Mouse (Mus musculus): ENCODE data around the gene Abi2.
A peak's percentile ranks its signal among the peaks of the same experiment; 100 is the strongest.
"Not testable (repeated sequence)": the region's sequence is repeated elsewhere in the genome, so short reads cannot be mapped to it uniquely, and the experiment has no call there.

The Abi2 gene

DNA sequence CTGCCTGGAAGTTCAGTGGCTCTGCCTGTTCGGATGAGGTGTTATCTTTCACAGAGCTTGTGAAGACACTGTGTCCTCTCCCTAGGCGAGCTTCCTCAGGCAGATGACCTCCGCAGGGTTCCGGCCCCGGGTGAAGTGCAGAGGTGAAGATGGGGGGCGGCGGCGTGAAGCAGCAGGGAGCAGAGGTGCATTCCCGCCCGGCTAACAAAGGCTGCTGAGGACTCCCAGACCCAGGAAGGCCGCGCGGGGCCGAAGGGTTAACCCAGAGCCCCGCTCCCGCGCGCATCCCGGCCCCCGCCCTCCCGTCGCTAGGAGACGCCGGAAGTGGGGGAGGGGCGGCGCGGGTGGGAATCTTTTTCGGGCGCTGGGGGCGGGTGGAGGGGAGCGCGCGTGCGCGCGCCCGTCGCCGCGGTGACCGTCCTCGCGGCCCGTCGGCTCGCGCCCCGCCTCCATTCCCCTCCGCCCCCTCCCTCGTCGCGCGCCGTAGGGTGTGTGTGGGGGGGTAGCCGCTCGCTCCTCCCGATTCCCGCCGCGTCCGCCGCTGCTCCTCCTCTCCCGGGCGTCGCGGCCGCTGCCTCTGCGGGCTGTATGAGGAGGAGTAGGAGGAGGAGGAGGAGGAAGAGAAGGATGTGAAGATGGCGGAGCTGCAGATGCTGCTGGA lies at the start of gene Abi2:
Gene Abi2, plus strand, starts transcription at position 452 of the 661 bp plus-strand sequence.
- peak; percentile 87 for DNase-seq

DNA sequence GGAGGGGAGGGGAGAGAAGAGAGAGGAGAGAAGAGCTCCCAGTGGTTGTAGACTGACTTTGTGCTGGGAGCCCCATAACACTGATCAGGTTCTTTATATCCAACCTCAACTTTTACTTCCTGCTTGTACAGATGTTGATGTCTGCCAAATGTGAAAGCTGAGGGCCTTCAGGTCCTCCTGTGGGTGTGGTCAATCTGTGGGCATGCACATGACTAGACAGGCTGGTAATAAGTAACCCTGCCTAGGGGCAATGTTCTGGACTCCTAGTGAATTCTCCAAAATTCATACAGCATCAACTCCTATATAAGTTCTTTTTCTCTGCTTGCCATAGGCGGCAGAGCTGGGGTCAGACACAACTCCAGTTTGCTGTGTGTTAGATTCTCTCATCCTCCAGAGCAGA lies 47.8 kb upstream of the Abi2 start:
- DNase-seq: no peak

- DNase-seq: no peak
Observed at GRCm38 (mm10) chr1:60376556-60376955, 32.9 kb upstream of the Abi2 start.

DNA sequence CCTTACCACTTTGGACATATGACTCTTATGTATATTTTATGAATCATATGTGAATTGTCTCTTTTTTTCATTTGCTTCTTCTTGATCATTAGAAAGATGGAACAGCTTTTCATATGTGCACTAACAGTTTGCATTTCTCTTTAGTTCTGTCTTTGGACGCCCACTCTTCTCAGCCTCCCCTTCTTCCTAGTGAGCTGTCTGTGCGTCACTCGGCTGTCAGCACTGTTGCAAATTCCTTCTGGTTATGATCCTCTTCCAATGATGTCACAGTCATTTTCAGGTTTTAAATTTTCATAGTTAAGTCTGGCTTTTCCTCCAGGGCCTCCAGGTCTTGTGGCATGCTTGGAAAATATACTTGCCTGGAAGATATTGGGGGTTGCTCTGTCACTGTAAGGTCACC lies 27.5 kb upstream of the Abi2 start:
- DNase-seq: no peak

GRCm38 (mm10) chr1:60404848-60405247 lies 4.6 kb upstream of the Abi2 start:
- peak; percentile 24 for DNase-seq

GRCm38 (mm10) chr1:60408501-60409167 lies 785 bp upstream of the Abi2 start:
- no peak for DNase-seq

DNA sequence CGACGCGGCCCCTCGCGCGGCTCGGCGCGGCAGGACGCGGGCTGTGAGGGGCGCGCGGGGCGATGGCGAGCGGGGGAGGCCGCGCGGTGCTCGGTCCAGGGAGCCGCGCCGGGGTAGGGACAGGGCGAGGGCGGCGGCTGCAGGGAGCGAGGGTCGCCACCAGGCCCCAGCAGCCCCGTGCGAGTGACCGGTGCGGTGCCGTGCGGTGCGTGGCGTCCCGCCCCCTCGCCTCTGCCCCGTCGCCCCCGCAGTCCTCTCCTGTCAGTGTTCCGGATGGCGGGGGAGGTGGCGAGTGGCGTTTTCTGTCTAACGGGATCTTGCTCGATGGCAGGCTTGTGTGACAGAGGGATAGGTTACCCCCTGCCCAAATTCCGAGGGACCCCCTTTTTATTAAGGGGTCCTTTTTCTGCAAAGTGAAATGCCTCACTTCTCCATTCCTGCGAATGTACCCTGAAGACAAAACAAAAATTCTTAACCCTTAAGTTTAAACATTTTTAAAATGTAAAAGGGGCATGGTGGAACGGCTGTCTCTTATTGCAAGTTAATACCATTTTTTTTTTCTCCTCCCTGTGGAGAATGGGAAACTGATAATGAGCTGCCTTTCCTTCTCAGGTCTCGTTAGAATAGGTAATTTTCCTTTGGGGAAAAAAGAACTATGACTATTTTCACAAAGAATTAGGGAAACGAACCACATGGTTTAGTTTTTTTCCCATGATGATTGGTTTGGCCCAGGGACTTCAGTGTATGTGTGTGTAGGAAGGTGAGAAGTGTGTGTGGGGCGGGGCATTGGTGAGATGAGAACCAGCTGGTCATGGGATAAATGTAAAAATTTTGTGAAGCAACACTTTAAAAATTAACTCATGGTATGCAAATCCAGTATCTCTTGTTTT lies 754 bp downstream of the Abi2 start:
- DNase-seq: peak; percentile 66

- no peak for DNase-seq
Observed at GRCm38 (mm10) chr1:60416724-60417123, 7.3 kb downstream of the Abi2 start.

DNA sequence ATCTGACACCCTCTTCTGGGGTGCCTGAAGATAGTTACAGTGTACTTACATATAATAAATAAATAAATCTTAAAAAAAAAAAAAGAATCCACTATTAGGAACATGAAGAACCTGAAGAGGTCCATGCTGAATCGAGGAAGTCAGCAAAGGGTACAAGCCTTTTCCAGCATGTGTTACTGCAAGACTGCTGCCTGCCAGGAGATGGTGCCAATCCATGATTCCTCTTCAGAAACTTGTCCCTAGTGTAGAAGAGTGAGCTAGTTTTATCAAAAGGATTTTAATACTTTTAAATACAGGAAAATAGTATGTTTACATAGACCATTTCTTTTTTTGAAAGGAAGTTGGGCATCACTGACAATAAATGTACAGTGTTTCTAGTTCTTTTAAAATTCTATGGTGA lies 14.5 kb downstream of the Abi2 start:
- DNase-seq: no peak

GRCm38 (mm10) chr1:60428341-60428740 lies 18.9 kb downstream of the Abi2 start:
- no peak for DNase-seq

DNA sequence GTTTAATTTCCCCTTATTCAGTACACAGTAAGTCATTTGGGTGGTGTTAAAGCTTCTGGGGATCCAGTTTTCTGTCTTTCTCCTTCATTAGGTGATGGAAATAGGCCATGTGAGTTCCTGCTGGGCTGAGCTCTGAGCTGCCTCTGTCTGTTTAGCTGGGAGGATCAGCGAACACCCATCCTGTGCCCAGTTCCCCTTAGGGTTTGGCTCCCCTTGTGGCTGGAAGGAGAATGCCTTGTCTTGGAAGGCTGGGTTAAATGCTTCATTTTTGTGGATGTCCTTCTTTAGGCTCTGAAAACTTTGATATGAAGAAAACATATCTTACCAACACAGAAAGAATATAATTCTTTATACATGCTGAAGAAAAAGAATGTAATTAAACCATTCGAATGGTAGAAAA lies 19.5 kb downstream of the Abi2 start:
- DNase-seq: peak; percentile 57

GRCm38 (mm10) chr1:60431531-60431930 lies 22.1 kb downstream of the Abi2 start:
- no peak for DNase-seq

GRCm38 (mm10) chr1:60432497-60432896 lies 23.1 kb downstream of the Abi2 start:
- no peak for DNase-seq

- DNase-seq: not testable (repeated sequence)
Observed at GRCm38 (mm10) chr1:60441438-60441837, 32.0 kb downstream of the Abi2 start.

DNA sequence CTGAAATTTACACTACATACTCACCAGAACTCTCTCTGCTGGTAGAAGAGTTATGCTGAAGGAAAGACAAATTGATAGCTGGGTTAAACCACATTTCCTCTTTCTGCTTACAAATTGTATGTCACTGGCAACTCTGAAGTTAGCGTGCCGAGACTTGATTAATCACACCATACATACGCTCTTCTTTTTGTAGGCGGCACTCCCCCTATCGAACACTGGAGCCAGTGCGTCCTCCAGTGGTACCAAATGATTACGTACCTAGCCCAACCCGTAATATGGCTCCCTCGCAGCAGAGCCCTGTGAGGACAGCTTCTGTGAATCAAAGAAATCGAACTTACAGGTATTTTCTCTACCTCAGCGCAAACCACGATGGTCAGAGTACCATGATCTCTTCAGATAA lies 37.6 kb downstream of the Abi2 start:
- DNase-seq: peak; percentile 59

DNA sequence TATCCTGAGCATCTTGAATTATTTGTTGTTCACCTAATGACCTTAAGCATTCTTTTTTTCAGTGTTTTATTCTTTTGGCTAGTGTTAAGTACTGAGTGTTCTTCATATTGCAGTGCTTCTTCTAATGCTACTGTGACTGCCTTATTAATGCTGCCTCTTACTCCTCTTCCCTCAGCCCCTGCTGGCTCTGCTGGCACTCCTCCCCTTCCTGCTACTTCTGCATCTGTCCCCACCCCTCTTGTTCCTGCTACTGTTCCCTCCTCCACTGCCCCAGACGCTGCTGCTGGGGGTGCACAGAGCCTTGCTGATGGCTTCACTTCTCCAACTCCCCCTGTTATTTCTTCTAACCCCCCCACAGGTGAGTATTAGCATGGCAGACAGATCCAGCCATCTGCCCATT lies 40.5 kb downstream of the Abi2 start:
- DNase-seq: no peak

GRCm38 (mm10) chr1:60460623-60461022 lies 51.2 kb downstream of the Abi2 start:
- no peak for DNase-seq

GRCm38 (mm10) chr1:60469491-60469890 lies 60.1 kb downstream of the Abi2 start:
- no peak for DNase-seq

GRCm38 (mm10) chr1:60470541-60470940 lies 61.1 kb downstream of the Abi2 start:
- DNase-seq: peak; percentile 57

DNA sequence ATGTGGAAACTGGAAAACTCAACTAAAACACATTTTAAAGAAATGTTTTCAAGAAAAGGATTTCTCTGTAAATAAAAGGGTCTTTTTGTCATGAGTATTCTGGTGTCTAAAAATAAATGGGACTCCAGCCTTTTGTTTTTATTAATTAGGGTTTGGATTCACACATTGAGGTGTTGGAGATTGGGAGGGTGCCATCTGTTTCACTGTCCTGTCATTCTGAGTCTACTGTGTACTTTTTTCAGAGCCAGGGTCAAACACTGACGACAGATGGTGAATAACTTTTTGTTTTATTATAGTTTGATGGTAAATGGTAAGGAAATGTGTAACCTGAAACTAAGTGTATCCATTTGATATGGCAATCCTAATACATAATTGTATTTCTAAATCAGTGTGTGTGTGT lies 72.1 kb downstream of the Abi2 start:
- no peak for DNase-seq

- DNase-seq: no peak
Observed at GRCm38 (mm10) chr1:60482881-60483280, 73.5 kb downstream of the Abi2 start.

GRCm38 (mm10) chr1:60485649-60486048 lies 76.2 kb downstream of the Abi2 start:
- no peak for DNase-seq

DNA sequence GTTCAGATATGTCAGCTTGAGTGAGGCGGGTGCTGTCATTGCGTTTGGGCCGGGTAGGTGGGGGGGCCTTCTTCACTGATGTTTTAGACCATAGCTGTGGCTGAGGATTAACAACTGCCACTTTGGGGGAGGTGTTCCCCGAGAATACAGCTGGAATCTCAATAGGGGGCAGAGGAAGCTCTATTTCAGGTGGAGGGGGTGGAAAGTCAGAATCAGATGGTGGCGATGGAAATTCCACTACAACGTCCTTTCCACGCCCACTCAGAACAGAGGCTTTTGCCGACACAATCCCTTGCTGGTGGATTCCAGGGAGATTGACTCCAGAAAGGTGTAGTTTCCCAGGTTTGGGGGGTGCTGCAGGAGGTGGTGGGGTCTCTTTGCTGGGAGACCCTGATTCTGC lies 79.2 kb downstream of the Abi2 start:
- DNase-seq: no peak

DNA sequence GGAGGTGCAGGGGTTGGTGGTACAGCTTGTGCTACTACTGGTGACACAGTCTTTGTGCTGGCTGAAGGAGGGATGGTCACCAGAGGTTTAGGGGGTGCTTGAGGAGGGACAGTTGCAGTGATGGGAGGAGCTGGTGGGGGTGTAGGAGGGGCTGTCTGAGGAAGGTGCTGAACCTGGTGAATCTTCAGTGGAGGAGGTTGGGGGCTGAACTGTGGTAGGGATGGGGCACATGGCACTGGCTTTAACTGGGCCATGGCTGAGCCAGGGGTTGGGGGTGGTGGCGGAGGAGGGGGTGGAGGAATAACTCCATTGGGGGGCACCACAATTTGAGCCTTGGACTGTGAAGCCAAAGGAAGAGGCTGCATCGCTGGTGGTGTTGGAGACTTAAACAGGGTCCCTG lies 80.2 kb downstream of the Abi2 start:
- no peak for DNase-seq
